Mouse (Mus musculus) CH12.LX (cell line): Measurements from ENCODE around the gene Slc17a6. TPM values are rescaled to one million over a fixed set of nuclear protein-coding genes. Genes with fewer than 3 reads are reported as not detected.

ENCODE experiments used
- DNase-seq: peaks from one replicate; pipeline ENCODE4 v3.0.0-alpha.2; 2013; ENCODE audit errors: extremely low read depth
- H3K27ac ChIP-seq: 2 replicates; pipeline ENCODE4 v1.5.1; 2012; ENCODE audit warnings: low read depth, mild to moderate bottlenecking, control low read depth, moderate library complexity; ENCODE audit not compliant: insufficient read depth
- H3K27me3 ChIP-seq: replicated peaks from 2 replicates; pipeline ENCODE3; 2012; ENCODE audit warnings: inconsistent platforms
- H3K36me3 ChIP-seq, 2 experiments: replicated peaks in 1 of 2; 2 replicates each; pipeline versions ENCODE3 to v1.6.1; 2012; ENCODE audit warnings: inconsistent platforms in 1 of 2, low read length in 1 of 2, mild to moderate bottlenecking in 1 of 2, mixed read lengths in 1 of 2, moderate library complexity in 1 of 2; ENCODE audit not compliant: control insufficient read depth in 1 of 2, insufficient read depth in 1 of 2
- H3K4me1 ChIP-seq, 2 experiments: 2 replicates each; pipeline ENCODE4 v1.6.1; 2012; ENCODE audit warnings: inconsistent platforms in 1 of 2, moderate library complexity in 1 of 2; ENCODE audit not compliant: insufficient read depth in 2 of 2, control insufficient read depth in 1 of 2
- H3K4me2 ChIP-seq: 2 replicates; pipeline ENCODE4 v1.6.1; 2012; ENCODE audit warnings: low read depth, mild to moderate bottlenecking, control low read depth; ENCODE audit not compliant: poor library complexity, insufficient read depth, severe bottlenecking
- H3K4me3 ChIP-seq, 3 experiments: fragments of 150-350 bp in 1 of 3; sonication (generic) in 1 of 3; replicated peaks in 1 of 3; 2 replicates each; pipeline versions ENCODE3 to v1.5.1; 2011 to 2012; ENCODE audit warnings: low read depth in 2 of 3, low read length in 2 of 3, mild to moderate bottlenecking in 2 of 3, moderate library complexity in 2 of 3, control low read depth in 1 of 3, improper control_type of control experiment in 1 of 3, inconsistent platforms in 1 of 3, mixed read lengths in 1 of 3; ENCODE audit not compliant: poor library complexity in 1 of 3
- H3K79me2 ChIP-seq: replicated peaks from 2 replicates; pipeline ENCODE4 v1.6.1; 2012; ENCODE audit warnings: mild to moderate bottlenecking, moderate library complexity; ENCODE audit not compliant: control insufficient read depth, poor library complexity, insufficient read depth, severe bottlenecking; ENCODE audit errors: extremely low read depth
- H3K9ac ChIP-seq: 2 replicates; pipeline ENCODE4 v1.6.1; 2012; ENCODE audit warnings: low read depth, mild to moderate bottlenecking, control low read depth, moderate library complexity; ENCODE audit not compliant: insufficient read depth
- H3K9me3 ChIP-seq: replicated peaks from 2 replicates; pipeline ENCODE3; 2012; ENCODE audit warnings: low read length, inconsistent platforms, mixed read lengths
- CHD2 ChIP-seq: IDR thresholded peaks from 2 replicates; pipeline ENCODE4 v1.6.1; 2011; ENCODE audit warnings: low read length, improper control_type of control experiment
- E2F4 ChIP-seq: IDR thresholded peaks from 2 replicates; pipeline ENCODE4 v1.6.1; 2011; ENCODE audit warnings: low read depth, low read length, improper control_type of control experiment; ENCODE audit not compliant: insufficient replicate concordance
- ELF1 ChIP-seq: IDR thresholded peaks from 2 replicates; pipeline ENCODE4 v1.6.1; 2014; ENCODE audit warnings: low read depth, mild to moderate bottlenecking, inconsistent platforms, low read length, improper control_type of control experiment
- GABPA ChIP-seq: IDR thresholded peaks from 2 replicates; pipeline ENCODE4 v1.6.1; 2012; ENCODE audit warnings: low read depth, low read length, improper control_type of control experiment, inconsistent platforms; ENCODE audit not compliant: insufficient replicate concordance
- KAT2A ChIP-seq: IDR thresholded peaks from 2 replicates; pipeline ENCODE4 v1.6.1; 2012; ENCODE audit warnings: low read length, improper control_type of control experiment, inconsistent platforms; ENCODE audit not compliant: insufficient replicate concordance
- MAX ChIP-seq: IDR thresholded peaks from 2 replicates; pipeline ENCODE4 v1.6.1; 2011; ENCODE audit warnings: low read length, improper control_type of control experiment
- MAZ ChIP-seq: IDR thresholded peaks from 2 replicates; pipeline ENCODE4 v1.6.1; 2012; ENCODE audit warnings: low read depth, mild to moderate bottlenecking, inconsistent platforms, low read length, improper control_type of control experiment, moderate library complexity
- MEF2A ChIP-seq: IDR thresholded peaks from 2 replicates; pipeline ENCODE4 v1.6.1; 2014; ENCODE audit warnings: low read depth, mild to moderate bottlenecking, inconsistent platforms, low read length, improper control_type of control experiment, borderline replicate concordance
- MXI1 ChIP-seq: IDR thresholded peaks from 2 replicates; pipeline ENCODE4 v1.6.1; 2011; ENCODE audit warnings: mild to moderate bottlenecking, low read depth, low read length, improper control_type of control experiment
- MYC ChIP-seq: IDR thresholded peaks from 2 replicates; pipeline ENCODE4 v1.6.1; 2011; ENCODE audit warnings: low read depth, mild to moderate bottlenecking, improper control_type of control experiment, low read length
- PAX5 ChIP-seq: IDR thresholded peaks from 2 replicates; pipeline ENCODE4 v1.6.1; 2012; ENCODE audit warnings: low read length, inconsistent platforms, mixed read lengths
- POLR2A ChIP-seq: IDR thresholded peaks from 2 replicates; pipeline ENCODE4 v1.6.1; 2011; ENCODE audit warnings: low read depth, mild to moderate bottlenecking, improper control_type of control experiment, low read length
- POLR2AphosphoS2 ChIP-seq: IDR thresholded peaks from 2 replicates; pipeline ENCODE4 v1.6.1; 2011; ENCODE audit warnings: low read depth, low read length, improper control_type of control experiment
- RAD21 ChIP-seq: IDR thresholded peaks from 2 replicates; pipeline ENCODE4 v1.6.1; 2011; ENCODE audit warnings: low read depth, mild to moderate bottlenecking, low read length, improper control_type of control experiment, moderate library complexity
- SIN3A ChIP-seq: IDR thresholded peaks from 2 replicates; pipeline ENCODE4 v1.6.1; 2012; ENCODE audit warnings: low read length, improper control_type of control experiment, inconsistent platforms
- SMC3 ChIP-seq: IDR thresholded peaks from 2 replicates; pipeline ENCODE4 v1.6.1; 2011; ENCODE audit warnings: low read depth, low read length, improper control_type of control experiment
- TBP ChIP-seq: conservative IDR thresholded peaks from 2 replicates; pipeline ENCODE4 v1.6.1; 2011; ENCODE audit warnings: low read depth, low read length, improper control_type of control experiment
- TCF12 ChIP-seq: IDR thresholded peaks from 2 replicates; pipeline ENCODE4 v1.6.1; 2014; ENCODE audit warnings: low read depth, mild to moderate bottlenecking, inconsistent platforms, low read length, improper control_type of control experiment
- USF2 ChIP-seq: conservative IDR thresholded peaks from 2 replicates; pipeline ENCODE4 v1.6.1; 2011; ENCODE audit warnings: low read depth, low read length, improper control_type of control experiment
- ZC3H11A ChIP-seq: IDR thresholded peaks from 2 replicates; pipeline ENCODE4 v1.6.1; 2012; ENCODE audit warnings: low read depth, mild to moderate bottlenecking, inconsistent platforms, low read length, improper control_type of control experiment
- dilution Hi-C: fragments of 300-500 bp; cut with MboI; formaldehyde crosslinking; loops from 2 replicates; pipeline ENCODE4 v1.14.3; 2020; ENCODE audit warnings: low sequenced_read_pairs; ENCODE audit not compliant: extremely low pct_unique_long_range_greater_than_20kb, extremely low pct_ligation_motif_present
- in situ Hi-C: fragments of 300-500 bp; cut with MboI; formaldehyde crosslinking; loops from 3 replicates; pipeline ENCODE4 v1.14.3; 2019; ENCODE audit warnings: low sequenced_read_pairs, low pct_ligation_motif_present, low pct_unique_long_range_greater_than_20kb, mixed read lengths
- polyA plus RNA-seq: library from polyadenylated mRNA; unstranded; fragments of >175 nt; gene quantifications from 2 replicates; pipeline ENCODE4 v1.2.1, GENCODE M21; 2012; ENCODE audit warnings: low read depth; ENCODE audit not compliant: insufficient read length
- total RNA-seq, 2 experiments: library from RNA; depleted of rRNA; stranded (reverse); fragments of 300-350 nt in 1 of 2; fragments of >200 nt in 1 of 2; gene quantifications; 2 replicates each; pipeline ENCODE4 v1.2.3; 2012 to 2014

The Slc17a6 gene
- total and polyA plus RNA-seq, 3 experiments = not detected

- Histone ChIP-seq H3K27me3 (no peaks in the 10 kb centered on the region), H3K4me3 (no peak overlapping the region)
Observed at GRCm38 (mm10) chr7:51627001-51627631, 5.3 kb downstream of the Slc17a6 start.

GRCm38 (mm10) chr7:51627666-51628065 lies 5.9 kb downstream of the Slc17a6 start:
- dilution Hi-C loops = no loop called here
- TF ChIP-seq POLR2AphosphoS2 (no peak), RAD21 (no peak), ZC3H11A (no peak), MAX (no peak), SIN3A (no peak)
- H3K36me3 ChIP-seq = no peaks in the 10 kb centered on the region

More at GRCm38 (mm10) chr7:51627001-51627631, 5.3 kb downstream of the Slc17a6 start:
- Histone ChIP-seq H3K27ac (no peak overlapping the region), H3K36me3 (no peaks in the 10 kb centered on the region), H3K9me3 (peaks cover 29% of the 10 kb centered on the region), H3K9ac (no peak overlapping the region), H3K79me2 (no peaks in the 10 kb centered on the region), H3K4me1 (no peaks in the 10 kb centered on the region), H3K4me2 (no peak overlapping the region)
- in situ Hi-C loops (no loop called here), dilution Hi-C loops (no loop called here)
- no peak for DNase-seq
- TF ChIP-seq PAX5 (no peak), MAX (no peak), ELF1 (no peak), E2F4 (no peak), MEF2A (no peak), TCF12 (no peak), MXI1 (no peak), SMC3 (no peak), MAZ (no peak), MYC (no peak), TBP (no peak), USF2 (no peak), POLR2A (no peak), GABPA (no peak), SIN3A (no peak), KAT2A (no peak), CHD2 (no peak)

More at GRCm38 (mm10) chr7:51627666-51628065, 5.9 kb downstream of the Slc17a6 start:
- H3K9me3 ChIP-seq = peaks cover 27% of the 10 kb centered on the region
- no peak overlapping the region for H3K27ac ChIP-seq
- H3K9ac ChIP-seq = no peak overlapping the region
- H3K27me3 ChIP-seq = no peaks in the 10 kb centered on the region
- no peaks in the 10 kb centered on the region for H3K4me1 ChIP-seq
- DNase-seq = no peak
- H3K4me2 ChIP-seq = no peak overlapping the region
- no peak overlapping the region for H3K4me3 ChIP-seq
- in situ Hi-C loops = no loop called here
- no peaks in the 10 kb centered on the region for H3K79me2 ChIP-seq
